Mouse (Mus musculus): ENCODE measurements around the gene Nrxn2.

Gene Nrxn2

GRCm38 (mm10) chr19:6392743-6393393 is 25.7 kb upstream of the Nrxn2 start:
- peak in 1 of 2 experiments; percentile 10 for DNase-seq

DNA sequence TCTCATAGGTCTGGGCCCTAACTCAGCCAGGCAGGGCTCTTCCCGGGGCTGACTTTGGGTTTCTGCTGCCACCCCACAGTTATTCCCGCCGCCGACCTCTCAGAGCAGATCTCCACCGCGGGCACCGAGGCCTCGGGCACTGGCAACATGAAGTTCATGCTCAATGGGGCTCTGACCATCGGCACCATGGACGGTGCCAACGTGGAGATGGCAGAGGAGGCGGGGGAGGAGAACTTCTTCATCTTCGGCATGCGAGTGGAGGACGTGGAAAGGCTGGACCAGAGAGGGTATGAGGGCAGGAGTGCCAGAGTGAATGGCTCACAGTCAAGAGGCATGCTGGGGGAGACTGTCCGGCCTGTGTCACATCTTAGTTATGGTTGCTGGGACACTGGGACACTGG is 24.9 kb upstream of the Nrxn2 start:
- DNase-seq: peak in 1 of 2 experiments; percentile 4

- peak in 1 of 2 experiments; percentile 5 for DNase-seq
Measured at GRCm38 (mm10) chr19:6396237-6396636, 22.3 kb upstream of the Nrxn2 start.

- DNase-seq: no peak
Measured at GRCm38 (mm10) chr19:6397582-6398249, 20.8 kb upstream of the Nrxn2 start.

GRCm38 (mm10) chr19:6398447-6399284 is 19.9 kb upstream of the Nrxn2 start:
- peak in 1 of 2 experiments; percentile 67 for DNase-seq

- DNase-seq: no peak
Measured at GRCm38 (mm10) chr19:6399285-6400095, 19.0 kb upstream of the Nrxn2 start, which contains the start of gene Rasgrp2. TSS of gene Rasgrp2 (plus strand) at chr19:6399340.

DNA sequence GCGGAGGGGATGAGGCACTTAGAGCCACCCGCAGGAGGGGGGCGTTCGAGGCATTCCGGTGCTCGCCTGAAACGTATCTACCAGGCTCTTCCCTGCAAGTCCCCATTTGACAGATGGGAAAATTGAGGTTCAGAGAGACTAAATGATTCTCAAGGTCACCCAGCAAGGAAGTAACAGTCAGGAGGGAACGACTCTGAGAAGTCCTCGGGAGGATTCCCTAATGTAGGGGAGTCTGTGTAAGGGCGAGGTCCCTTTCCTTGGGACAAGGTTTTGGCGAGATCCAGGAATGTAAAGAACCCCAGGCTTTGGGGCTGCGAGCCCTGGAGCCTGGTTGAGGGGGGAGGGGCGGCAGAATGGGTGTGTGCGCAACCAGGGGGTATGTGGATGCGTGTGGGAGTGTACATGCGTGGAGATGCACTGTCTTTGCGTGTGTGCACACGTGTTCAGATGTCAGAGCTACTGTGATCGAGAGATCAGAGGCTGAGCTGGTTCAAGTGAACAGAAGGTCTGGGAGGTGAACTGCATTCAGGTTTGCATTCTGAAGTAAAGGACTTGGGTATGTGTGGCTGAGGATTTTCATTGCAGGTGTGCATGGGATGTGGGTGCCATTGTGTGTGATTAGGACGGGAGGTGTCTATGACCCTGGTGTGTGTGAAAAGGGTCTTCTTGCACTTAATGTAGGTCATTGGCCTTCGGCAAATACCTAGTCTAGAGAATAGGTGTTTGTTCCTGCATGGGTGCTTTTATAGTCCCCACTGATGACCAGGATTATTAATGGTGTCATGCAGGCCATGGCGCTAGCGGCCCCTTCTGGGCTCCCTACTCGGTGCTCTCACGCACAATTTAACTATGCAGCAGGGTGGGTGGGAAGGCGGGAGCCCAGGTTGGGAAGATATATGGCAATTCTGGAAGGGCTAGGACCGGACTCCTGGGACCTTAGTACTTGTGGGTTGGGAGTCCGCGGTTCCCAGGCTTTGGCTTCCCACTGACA is 18.1 kb upstream of the Nrxn2 start:
- DNase-seq: no peak

DNA sequence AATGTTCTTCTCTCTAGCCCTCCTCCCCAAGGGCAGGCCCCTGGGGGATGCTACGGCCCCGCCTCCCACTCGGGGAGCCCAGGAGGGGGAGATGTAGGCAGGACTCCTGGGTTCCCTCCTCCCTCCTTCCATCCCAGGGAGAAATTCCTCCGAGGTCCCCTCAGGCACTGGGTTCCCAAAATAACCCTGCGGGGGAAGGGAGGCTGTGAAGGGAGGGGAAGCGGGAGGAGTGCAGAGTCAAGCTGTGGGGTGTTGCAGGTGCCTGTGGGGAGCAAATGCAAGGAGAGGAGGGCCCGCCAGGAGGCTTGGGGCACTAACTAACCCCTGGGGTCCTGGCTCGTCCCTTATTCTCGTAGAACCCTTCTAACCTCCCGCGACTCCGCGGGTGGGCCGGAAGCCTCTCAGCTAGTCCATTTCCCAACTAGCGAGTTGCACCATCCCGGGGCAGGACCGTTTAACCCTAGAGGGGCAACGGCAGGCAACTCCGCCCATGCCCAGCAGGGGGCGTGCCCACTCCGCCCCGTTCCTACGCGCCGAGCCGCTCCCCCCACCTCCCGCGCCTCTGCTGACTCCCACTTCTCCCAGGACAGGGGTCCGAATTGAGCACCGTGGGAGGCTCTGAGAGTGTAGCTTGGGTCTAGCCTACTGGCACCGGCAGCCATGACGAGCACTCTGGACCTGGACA is 17.3 kb upstream of the Nrxn2 start:
- peak; percentile 67 to 71 for DNase-seq

DNA sequence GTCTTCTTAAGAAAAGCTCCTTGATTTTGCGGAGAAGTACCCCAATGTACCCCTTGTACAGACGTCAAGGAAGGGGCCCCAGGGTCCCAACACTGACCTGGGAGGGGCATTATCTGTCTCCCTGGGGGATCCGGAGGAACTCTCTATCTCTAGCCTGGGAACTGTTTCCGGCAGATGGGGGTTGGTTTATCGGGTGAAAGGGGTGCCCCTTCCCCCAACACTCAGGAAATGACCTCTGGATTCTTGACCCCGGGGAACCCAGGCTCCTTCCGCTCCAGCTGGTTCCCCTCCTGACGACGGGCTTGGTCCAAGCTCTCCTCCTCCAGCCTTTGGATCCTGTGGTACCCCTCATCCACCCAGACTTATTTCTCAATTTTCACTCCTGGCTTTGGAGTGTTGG is 16.6 kb upstream of the Nrxn2 start:
- DNase-seq: no peak

DNA sequence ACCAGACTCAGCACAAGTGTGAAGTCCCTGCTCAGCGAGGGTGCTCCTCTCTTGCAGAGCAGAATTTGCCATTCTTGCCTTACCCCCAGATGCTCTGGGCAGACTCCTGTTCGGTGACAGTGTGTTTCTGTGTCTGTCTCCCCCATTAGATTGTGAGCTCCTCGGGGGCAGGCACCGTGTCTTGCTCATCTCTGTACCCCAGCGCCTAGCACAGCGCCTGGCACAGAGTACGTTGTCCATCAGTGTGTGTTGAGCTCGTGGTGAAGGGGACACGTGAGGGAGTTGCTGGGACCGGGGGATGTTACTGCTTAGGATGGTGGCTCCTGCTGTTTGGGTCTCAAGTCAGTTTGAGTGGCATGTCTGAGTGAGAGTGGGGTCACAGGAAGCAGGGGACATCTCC is 14.7 kb upstream of the Nrxn2 start:
- no peak for DNase-seq

- no peak for DNase-seq
Measured at GRCm38 (mm10) chr19:6405433-6405832, 13.1 kb upstream of the Nrxn2 start.

GRCm38 (mm10) chr19:6407109-6407508 is 11.4 kb upstream of the Nrxn2 start:
- no peak for DNase-seq

GRCm38 (mm10) chr19:6407816-6408510 is 10.6 kb upstream of the Nrxn2 start:
- no peak for DNase-seq

- DNase-seq: no peak
Measured at GRCm38 (mm10) chr19:6408749-6409148, 9.8 kb upstream of the Nrxn2 start.

- no peak for DNase-seq
Measured at GRCm38 (mm10) chr19:6409176-6409575, 9.4 kb upstream of the Nrxn2 start.

GRCm38 (mm10) chr19:6409936-6410335 is 8.6 kb upstream of the Nrxn2 start:
- no peak for DNase-seq

DNA sequence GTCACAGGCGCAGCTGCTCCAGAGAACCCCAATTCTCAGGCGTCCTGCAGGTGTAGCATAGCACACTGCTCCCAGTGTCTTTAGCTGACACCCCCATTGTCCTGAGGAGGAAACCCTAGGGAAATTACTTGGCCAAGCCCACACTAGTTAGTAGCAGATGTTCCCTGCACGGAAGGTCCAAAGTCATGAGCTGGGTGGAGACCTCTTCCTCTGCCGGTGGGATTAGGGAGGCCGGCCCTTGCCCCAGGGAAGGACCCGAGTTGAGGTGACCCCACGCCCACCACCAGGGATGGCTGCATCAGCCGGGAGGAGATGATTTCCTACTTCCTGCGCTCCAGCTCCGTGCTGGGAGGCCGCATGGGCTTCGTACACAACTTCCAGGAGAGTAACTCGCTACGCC is 5.7 kb upstream of the Nrxn2 start:
- no peak for DNase-seq

DNA sequence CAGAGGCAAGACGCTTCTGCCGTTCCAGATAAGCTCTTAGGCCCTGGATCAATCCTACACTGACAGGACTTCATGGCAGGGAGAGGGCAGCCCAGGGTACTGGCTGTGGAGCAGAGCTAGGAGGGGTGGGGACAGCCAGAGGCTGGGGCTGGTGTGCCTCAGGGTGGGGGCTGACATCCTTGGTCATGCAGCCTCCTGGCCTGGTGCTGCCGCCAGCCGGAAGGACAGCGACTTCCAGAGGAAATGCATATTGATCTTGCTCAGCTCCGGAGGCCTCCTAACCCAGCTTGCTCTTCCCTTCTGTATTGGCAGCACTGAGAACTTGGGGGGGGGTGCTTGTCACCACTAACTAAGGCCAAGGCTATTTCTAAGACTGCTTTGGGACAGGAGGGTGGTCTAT is 3.1 kb upstream of the Nrxn2 start:
- no peak for DNase-seq

DNA sequence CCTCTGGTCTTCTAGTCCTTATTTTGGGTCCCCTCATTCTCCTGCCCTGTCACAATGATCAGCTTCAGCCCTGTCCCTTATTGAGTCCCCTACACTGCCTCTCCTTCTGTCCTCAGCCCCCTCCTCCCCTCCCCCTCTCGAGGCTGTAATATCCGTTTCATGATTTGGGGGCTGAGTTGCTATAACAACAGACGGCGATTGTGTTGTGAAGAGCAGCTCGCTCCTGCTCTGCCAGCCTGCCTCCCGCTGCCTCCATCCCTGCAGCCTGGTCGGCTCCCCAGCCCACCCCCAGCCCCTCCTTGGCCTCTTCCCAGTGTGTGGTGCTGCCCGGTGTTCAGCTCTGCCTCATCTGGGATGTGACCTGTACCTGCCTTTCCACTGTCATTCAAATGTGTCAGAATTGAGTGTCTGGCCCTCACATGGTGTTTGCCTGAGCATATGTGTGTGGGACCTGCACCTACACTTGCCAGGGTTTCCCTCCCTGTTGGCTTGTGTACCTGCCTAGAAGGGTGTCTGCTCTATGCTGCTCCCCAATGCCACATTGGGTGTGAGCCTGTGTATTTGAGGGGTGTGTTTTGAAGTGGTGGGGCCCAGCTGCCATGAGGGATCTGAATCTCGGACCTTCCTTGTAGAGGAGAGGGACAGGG is 2.3 kb upstream of the Nrxn2 start:
- DNase-seq: no peak
